Mouse (Mus musculus) hindbrain, embryonic 15.5 days (tissue): ENCODE data around the gene Ap1s1. TPM values are rescaled to one million over a fixed set of nuclear protein-coding genes. Genes with fewer than 3 reads are reported as not detected.

ENCODE experiments used
- ATAC-seq: fragments of 200-750 bp; cut with Nextera tagmentation; 2 replicates; pipeline ENCODE4 v1.8.0; 2017; ENCODE audit warnings: low read depth, moderate number of reproducible peaks, moderate TSS enrichment; ENCODE audit not compliant: low FRiP score
- H3K27ac ChIP-seq: fragments of 300-500 bp; sonication (generic); replicated peaks from 2 replicates; pipeline ENCODE4 v1.5.1; 2015; ENCODE audit warnings: mild to moderate bottlenecking, inconsistent platforms
- H3K27me3 ChIP-seq: fragments of 300-500 bp; sonication (generic); 2 replicates; pipeline ENCODE4 v1.6.1; 2015; ENCODE audit warnings: control low read depth, inconsistent platforms
- H3K36me3 ChIP-seq: fragments of 300-500 bp; sonication (generic); 2 replicates; pipeline ENCODE4 v1.6.1; 2015; ENCODE audit warnings: control low read depth, inconsistent platforms
- H3K4me1 ChIP-seq: fragments of 300-500 bp; sonication (generic); replicated peaks from 2 replicates; pipeline ENCODE4 v1.6.1; 2015; ENCODE audit warnings: control low read depth, inconsistent platforms
- H3K4me2 ChIP-seq: fragments of 300-500 bp; sonication (generic); 2 replicates; pipeline ENCODE4 v1.6.1; 2015; ENCODE audit warnings: moderate library complexity, mild to moderate bottlenecking, inconsistent platforms
- H3K4me3 ChIP-seq: fragments of 300-500 bp; sonication (generic); 2 replicates; pipeline ENCODE4 v1.5.1; 2015; ENCODE audit warnings: mild to moderate bottlenecking, inconsistent platforms
- H3K9ac ChIP-seq: fragments of 300-500 bp; sonication (generic); 2 replicates; pipeline ENCODE4 v1.6.1; 2015; ENCODE audit warnings: inconsistent platforms
- H3K9me3 ChIP-seq: fragments of 300-500 bp; sonication (generic); 2 replicates; pipeline ENCODE4 v1.6.1; 2016; ENCODE audit warnings: control low read depth, inconsistent platforms
- WGBS: fragments of 180-500 bp; shearing (Covaris S2); methylation state at CpG from one replicate; pipeline ENCODE4 v1.1.7; 2015; 5-methylcytosine and 5-hydroxymethylcytosine counted together
- microRNA counts: library from miRNA; unstranded; fragments of <30 nt; microRNA quantifications from one replicate; lab custom pipeline; 2016
- microRNA-seq: library from miRNA; unstranded; fragments of <30 nt; microRNA quantifications from one replicate; pipeline ENCODE4, GENCODE M21; 2016
- polyA plus RNA-seq: library from polyadenylated mRNA; unstranded; fragments of >200 nt; fragmentation: Nextera tagmentation; extraction: Ambion mirVana; gene quantifications from 2 replicates; pipeline ENCODE4 v1.2.1, GENCODE M21; 2015

Gene Ap1s1
- polyA plus RNA-seq, 1 experiment from 2014 or later, result 239 TPM

DNA sequence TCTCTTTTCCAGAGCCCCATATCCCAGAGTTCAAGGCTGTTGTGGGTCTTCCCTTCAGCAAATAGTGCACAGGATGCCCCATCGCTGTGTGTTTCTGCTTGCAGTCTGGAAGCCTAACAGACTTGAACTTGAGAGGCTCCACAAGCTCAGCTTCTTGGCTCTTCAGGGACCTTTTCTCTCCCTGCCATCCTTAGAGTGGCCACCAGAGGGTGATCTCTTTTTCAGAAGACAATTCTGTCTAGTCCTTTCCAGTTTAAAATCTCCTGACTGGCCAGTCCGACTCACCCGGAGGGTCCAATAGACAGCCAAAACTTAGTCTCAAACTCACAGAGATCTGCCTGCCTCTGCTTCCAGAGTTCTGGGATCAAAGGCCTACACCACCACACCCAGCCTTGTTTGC lies 35.9 kb downstream of the Ap1s1 start:
- H3K27me3 ChIP-seq, result no peaks in the 10 kb centered on the region
- no peaks in the 10 kb centered on the region for H3K36me3 ChIP-seq
- H3K27ac ChIP-seq, result no peak overlapping the region
- H3K4me3 ChIP-seq, result no peak overlapping the region
- no peaks in the 10 kb centered on the region for H3K4me1 ChIP-seq
- H3K9ac ChIP-seq, result no peak overlapping the region
- no peaks in the 10 kb centered on the region for H3K9me3 ChIP-seq
- no peak overlapping the region for H3K4me2 ChIP-seq
- 24% methylated on average over 3 of the region's 3 CpGs for WGBS
- no peak for ATAC-seq

DNA sequence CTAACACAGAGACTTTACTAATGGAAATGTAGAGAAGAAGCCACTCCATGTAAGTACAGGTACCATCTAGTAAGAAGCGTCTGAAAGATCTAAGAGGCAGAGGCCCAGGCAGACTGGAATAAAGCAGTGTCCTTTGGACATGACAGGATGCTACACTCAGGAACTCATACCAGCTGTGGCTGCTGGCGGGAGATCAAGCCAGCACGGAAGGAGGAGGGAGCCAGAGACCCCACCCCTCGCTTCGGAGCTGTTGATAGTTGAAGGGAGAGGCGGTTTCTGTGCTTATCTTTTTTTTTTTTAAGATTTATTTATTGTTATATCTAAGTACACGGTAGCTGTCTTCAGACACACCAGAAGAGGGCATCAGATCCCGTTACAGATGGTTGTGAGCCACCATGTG lies 38.7 kb downstream of the Ap1s1 start:
- no peak overlapping the region for H3K27ac ChIP-seq
- no peak for ATAC-seq
- H3K4me2 ChIP-seq, result no peak overlapping the region
- H3K9me3 ChIP-seq, result no peaks in the 10 kb centered on the region
- WGBS, result 68% methylated on average over 8 of the region's 8 CpGs
- H3K27me3 ChIP-seq, result no peaks in the 10 kb centered on the region
- H3K9ac ChIP-seq, result no peak overlapping the region
- no peak overlapping the region for H3K4me3 ChIP-seq
- H3K4me1 ChIP-seq, result no peaks in the 10 kb centered on the region
- H3K36me3 ChIP-seq, result no peaks in the 10 kb centered on the region

DNA sequence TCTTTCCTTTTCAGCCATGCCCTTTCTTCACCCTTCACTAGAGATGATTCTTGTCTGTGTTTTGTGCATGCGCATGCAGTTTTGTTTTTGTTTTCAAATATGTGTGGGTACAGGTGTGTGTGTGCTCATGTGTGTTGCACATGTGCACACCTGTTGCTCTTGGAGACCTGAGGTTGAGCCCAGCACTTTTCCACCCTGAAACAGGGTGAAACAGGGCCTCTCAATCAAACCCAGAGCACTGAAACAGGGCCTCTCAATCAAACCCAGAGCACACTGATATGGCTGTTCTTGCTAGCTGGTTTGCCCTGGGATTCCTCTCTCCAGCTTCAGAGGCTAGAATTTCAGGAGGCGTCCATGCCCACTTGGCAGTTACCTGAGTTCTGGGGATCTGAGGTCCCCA lies 45.3 kb downstream of the Ap1s1 start:
- H3K27me3 ChIP-seq, result no peaks in the 10 kb centered on the region
- H3K36me3 ChIP-seq, result peaks cover 6% of the 10 kb centered on the region
- WGBS, result 92% methylated on average over 2 of the region's 2 CpGs
- H3K4me3 ChIP-seq, result no peak overlapping the region
- no peak overlapping the region for H3K27ac ChIP-seq
- no peak overlapping the region for H3K9ac ChIP-seq
- no peak overlapping the region for H3K4me2 ChIP-seq
- no peak for ATAC-seq
- H3K9me3 ChIP-seq, result no peaks in the 10 kb centered on the region
- H3K4me1 ChIP-seq, result no peaks in the 10 kb centered on the region

DNA sequence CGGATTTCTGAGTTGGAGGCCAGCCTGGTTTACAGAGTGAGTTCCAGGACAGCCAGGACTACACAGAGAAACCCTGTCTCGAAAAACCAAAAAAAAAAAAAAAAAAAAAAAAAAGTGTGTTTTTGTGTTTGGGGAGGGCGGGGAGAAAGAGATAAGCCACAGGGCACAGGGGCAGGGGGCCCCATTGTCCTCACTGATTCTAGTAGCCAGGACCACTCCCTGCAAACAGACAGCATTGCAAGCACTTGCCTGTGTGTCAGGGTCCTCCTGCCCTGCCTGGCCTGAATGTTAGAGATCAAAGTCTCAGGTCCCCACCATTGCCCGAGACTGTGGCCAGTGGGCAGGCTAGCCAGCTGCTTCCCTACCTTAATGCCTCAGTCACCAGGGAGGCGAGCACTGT lies 46.5 kb downstream of the Ap1s1 start:
- Histone ChIP-seq H3K36me3 (peaks cover 17% of the 10 kb centered on the region), H3K4me2 (no peak overlapping the region), H3K4me1 (no peaks in the 10 kb centered on the region), H3K9me3 (no peaks in the 10 kb centered on the region), H3K9ac (no peak overlapping the region), H3K4me3 (no peak overlapping the region), H3K27me3 (no peaks in the 10 kb centered on the region), H3K27ac (no peak overlapping the region)
- ATAC-seq, result no peak
- 75% methylated on average over 4 of the region's 5 CpGs for WGBS

DNA sequence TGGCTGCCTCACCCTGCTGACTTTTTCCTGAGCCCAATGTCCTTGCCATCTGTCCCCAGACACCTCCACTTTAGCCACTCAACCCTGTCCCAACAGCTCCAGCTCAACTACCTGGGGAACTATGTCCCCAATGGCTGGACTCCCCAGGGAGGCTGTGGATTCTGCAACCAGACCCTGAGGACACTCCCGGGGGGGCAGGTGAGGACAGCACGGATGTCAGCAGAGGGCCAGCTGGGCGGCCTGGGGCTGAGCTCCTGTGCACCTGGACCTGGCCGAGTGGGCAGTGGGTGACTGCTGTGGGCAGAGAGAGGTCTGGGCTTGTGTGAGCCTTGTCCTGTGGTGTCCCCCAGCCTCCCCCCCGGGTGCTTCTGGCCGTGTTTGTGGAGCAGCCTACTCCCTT lies 56.1 kb downstream of the Ap1s1 start:
- no peak for ATAC-seq

DNA sequence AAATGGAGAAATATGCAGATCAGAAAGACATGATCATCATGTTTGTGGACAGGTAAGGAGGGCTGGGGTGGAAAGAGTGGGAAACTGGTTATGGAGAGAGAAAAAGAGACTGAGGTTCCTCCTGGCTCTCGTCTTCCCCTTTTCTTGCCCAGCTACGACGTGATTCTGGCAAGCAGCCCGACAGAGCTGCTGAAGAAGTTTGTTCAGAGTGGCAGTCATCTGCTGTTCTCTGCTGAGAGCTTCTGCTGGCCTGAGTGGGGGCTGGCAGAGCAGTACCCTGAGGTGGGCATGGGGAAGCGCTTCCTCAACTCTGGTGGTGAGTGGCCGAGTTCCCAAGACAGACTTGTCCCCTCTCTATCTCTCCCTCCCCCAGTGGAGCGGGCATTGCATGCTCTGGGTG lies 57.5 kb downstream of the Ap1s1 start:
- peak overlapping the region; percentile 89 for H3K9ac ChIP-seq
- H3K27ac ChIP-seq, result peak overlapping the region; percentile 95; the same call in 1 of the 2 replicates
- no peak for ATAC-seq
- H3K27me3 ChIP-seq, result no peaks in the 10 kb centered on the region
- H3K4me3 ChIP-seq, result peak overlapping the region; percentile 81
- H3K4me1 ChIP-seq, result peaks cover 23% of the 10 kb centered on the region
- peaks cover 42% of the 10 kb centered on the region for H3K36me3 ChIP-seq
- peak overlapping the region; percentile 92 for H3K4me2 ChIP-seq
- no peaks in the 10 kb centered on the region for H3K9me3 ChIP-seq
- WGBS, result 58% methylated on average over 7 of the region's 7 CpGs

More for the DNA sequence above, 56.1 kb downstream of the Ap1s1 start:
- Histone ChIP-seq H3K4me1 (peaks cover 23% of the 10 kb centered on the region), H3K4me3 (no peak overlapping the region), H3K4me2 (no peak overlapping the region), H3K27ac (no peak overlapping the region), H3K9ac (no peak overlapping the region), H3K27me3 (no peaks in the 10 kb centered on the region), H3K36me3 (peaks cover 54% of the 10 kb centered on the region), H3K9me3 (no peaks in the 10 kb centered on the region)
- WGBS, result 95% methylated on average over 6 of the region's 6 CpGs

DNA sequence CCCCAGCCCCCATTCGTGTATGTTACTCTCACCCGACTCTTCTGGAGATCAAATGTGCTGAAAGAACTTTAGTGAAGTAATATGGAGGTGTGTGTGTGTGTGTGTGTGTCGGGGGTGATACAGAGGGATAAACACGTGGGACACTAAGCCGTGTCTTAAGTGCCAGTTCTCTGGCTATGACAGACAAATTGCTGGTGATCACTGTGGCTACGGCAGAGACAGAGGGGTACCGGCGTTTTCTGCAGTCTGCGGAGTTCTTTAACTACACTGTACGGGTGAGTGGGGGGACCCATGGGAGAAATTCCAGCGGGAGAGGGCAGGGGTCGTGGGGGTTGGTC lies 58.0 kb downstream of the Ap1s1 start, which contains the start of gene Znhit1:
Gene Znhit1 (minus strand): TSS at position 88 of the 338 bp plus-strand sequence.
- Histone ChIP-seq H3K9me3 (no peaks in the 10 kb centered on the region), H3K27ac (peak within 1 kb of the TSS; percentile 95), H3K9ac (peak within 1 kb of the TSS; percentile 89), H3K27me3 (no peaks in the 10 kb centered on the region), H3K4me3 (peak within 1 kb of the TSS; percentile 81), H3K4me2 (peak within 1 kb of the TSS; percentile 92), H3K36me3 (peaks cover 36% of the 10 kb centered on the region), H3K4me1 (peaks cover 23% of the 10 kb centered on the region)
- WGBS, result 4% methylated on average over 12 of the region's 12 CpGs
- no peak for ATAC-seq

DNA sequence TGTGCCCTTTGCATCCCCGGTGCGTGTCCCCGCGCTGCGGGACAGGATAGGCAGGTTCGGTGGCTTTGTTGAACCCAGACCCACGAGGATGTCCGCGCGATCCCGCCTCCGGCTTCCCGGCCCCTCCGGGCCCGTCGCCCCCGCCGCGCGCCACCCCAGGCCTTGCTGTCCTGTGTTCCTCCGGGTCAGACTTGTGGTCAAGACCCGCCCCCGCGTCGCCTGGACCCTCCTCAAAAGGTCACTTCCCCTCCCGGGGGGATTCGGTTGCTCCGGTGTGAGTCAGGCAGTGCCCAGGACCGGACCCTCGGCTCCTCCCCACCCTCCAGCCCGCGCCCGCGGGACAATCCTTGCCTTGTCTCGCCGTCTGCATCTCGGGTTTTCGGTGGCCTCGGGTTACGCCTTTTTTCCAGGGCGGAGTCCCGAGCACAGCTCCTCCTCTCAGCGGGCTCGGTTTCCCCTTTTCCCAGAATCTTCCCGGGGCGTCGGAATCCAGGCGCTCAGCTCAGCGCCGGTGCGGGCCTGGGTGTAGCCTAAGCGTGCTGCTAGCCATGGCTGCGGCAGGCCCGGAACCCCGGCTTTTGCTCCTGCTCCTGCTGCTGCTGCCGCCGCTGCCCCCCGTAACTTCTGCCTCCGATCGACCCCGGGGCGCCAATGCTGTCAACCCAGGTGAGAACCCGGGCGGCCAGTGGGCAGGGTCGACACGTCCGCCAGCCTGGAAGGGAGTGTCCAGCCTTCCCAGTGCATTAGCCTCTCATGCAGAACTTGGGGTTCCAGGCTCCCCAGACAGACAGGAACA lies 58.6 kb downstream of the Ap1s1 start:
- peak; percentile 71 for ATAC-seq
- Histone ChIP-seq H3K9ac (peak overlapping the region; percentile 89), H3K27ac (peak overlapping the region; percentile 95), H3K4me2 (peak overlapping the region; percentile 92), H3K4me1 (peaks cover 23% of the 10 kb centered on the region), H3K27me3 (no peaks in the 10 kb centered on the region), H3K4me3 (peak overlapping the region; percentile 81), H3K36me3 (peaks cover 33% of the 10 kb centered on the region), H3K9me3 (no peaks in the 10 kb centered on the region)
- WGBS, result under 1% methylated on average over 67 of the region's 67 CpGs

DNA sequence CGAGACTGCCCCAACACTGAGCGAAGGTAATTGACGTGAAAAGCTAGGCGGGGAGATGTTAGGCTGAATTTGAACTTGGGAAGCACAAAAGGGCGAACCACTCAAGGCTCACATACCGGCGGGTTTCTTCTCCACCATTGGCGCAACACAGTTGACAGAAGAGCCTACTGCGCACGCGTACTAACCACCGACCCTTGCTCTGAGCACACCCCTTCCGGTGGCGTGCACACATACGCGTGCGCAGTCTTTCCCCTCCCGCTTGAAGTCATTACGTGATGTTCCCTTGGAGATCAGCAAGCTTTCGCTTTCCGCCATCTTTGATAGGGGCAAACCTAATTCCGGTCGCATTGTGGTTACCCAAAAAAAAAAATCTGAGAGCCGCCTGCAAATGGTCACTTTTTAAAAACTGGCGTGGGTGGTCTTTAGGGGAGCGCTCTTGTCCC lies 59.2 kb downstream of the Ap1s1 start, which contains the start of gene Plod3:
Gene Plod3 (plus strand): TSS at position 325 of the 443 bp plus-strand sequence.
- under 1% methylated on average over 26 of the region's 26 CpGs for WGBS
- H3K4me2 ChIP-seq, result peak within 1 kb of the TSS; percentile 92
- peak within 1 kb of the TSS; percentile 95 for H3K27ac ChIP-seq
- H3K36me3 ChIP-seq, result peaks cover 33% of the 10 kb centered on the region
- no peaks in the 10 kb centered on the region for H3K27me3 ChIP-seq
- no peaks in the 10 kb centered on the region for H3K9me3 ChIP-seq
- peak within 1 kb of the TSS; percentile 81 for H3K4me3 ChIP-seq
- peak within 1 kb of the TSS; percentile 89 for H3K9ac ChIP-seq
- peak; percentile 93 for ATAC-seq
- H3K4me1 ChIP-seq, result peaks cover 23% of the 10 kb centered on the region

MicroRNAs within 50 kb of the gene (microRNA counts, 519-probe panel; counts per million panel counts)
- microRNA mmu-miR-702 (lab: Ali Mortazavi, UCI), result not detected

Small RNAs within 50 kb of the gene (microRNA-seq; reads per million reads assigned to microRNA genes)
- 88.7 reads per million, percentile 50 among the genes with 10 or more reads in this experiment for gene Mir702

Other genes with a start within 250 kb of the Ap1s1 start
- 37.8 and 41.8 TPM in 2 replicates for gene Col26a1, start 162.9 kb downstream of the Ap1s1 start, polyA plus RNA-seq
- 129 and 131 TPM in 2 replicates for gene Ift22, start 138.0 kb downstream of the Ap1s1 start, polyA plus RNA-seq
- 360 and 375 TPM in 2 replicates for gene Fis1, start 92.9 kb downstream of the Ap1s1 start, polyA plus RNA-seq
- gene Cldn15, start 79.5 kb downstream of the Ap1s1 start, polyA plus RNA-seq, result 0.19 and 0.38 TPM in 2 replicates
- 37.7 and 39.1 TPM in 2 replicates for gene Plod3, start 59.1 kb downstream of the Ap1s1 start, polyA plus RNA-seq
- gene Znhit1, start 58.1 kb downstream of the Ap1s1 start, polyA plus RNA-seq, result 134 and 145 TPM in 2 replicates
- 15.2 and 15.4 TPM in 2 replicates for gene Vgf, start 19.7 kb downstream of the Ap1s1 start, polyA plus RNA-seq
- gene Serpine1, start 26.1 kb upstream of the Ap1s1 start, polyA plus RNA-seq, result 0.17 and 0.29 TPM in 2 replicates
- gene Trim56, start 70.1 kb upstream of the Ap1s1 start, polyA plus RNA-seq, result 3.4 and 4.5 TPM in 2 replicates
- not detected in 2 replicates for gene Muc3, start 103.2 kb upstream of the Ap1s1 start, polyA plus RNA-seq
- gene Muc3a, start 166.3 kb upstream of the Ap1s1 start, polyA plus RNA-seq, result 0.40 and 0.51 TPM in 2 replicates
- 68.4 and 69.9 TPM in 2 replicates for gene Ache, start 241.4 kb upstream of the Ap1s1 start, polyA plus RNA-seq
- gene Ufsp1, start 248.5 kb upstream of the Ap1s1 start, polyA plus RNA-seq, result 20.1 and 24.0 TPM in 2 replicates